Mouse (Mus musculus) fibroblast of lung, adult 2 months (primary cell): ENCODE measurements around the gene Snx12.

Experiments used
- DNase-seq: peaks from one replicate; pipeline ENCODE4 v3.0.0-alpha.2; 2011; ENCODE audit warnings: low read depth

Gene Snx12

GRCm38 (mm10) chrX:101221834-101222795 is at the start of gene Snx12:
TSS of gene Snx12 (minus strand) at chrX:101222563.
- DNase-seq, result peak; percentile 76

GRCm38 (mm10) chrX:101268755-101269124 is 46.4 kb upstream of the Snx12 start, which contains the start of gene Gm20489:
TSS of gene Gm20489 (minus strand) at chrX:101269023.
- DNase-seq, result no peak

GRCm38 (mm10) chrX:101268025-101268754 is 45.8 kb upstream of the Snx12 start, which contains the start of gene Il2rg:
TSS of gene Il2rg (minus strand) at chrX:101268255.
- no peak for DNase-seq

GRCm38 (mm10) chrX:101266631-101267030 is 44.3 kb upstream of the Snx12 start:
- no peak for DNase-seq

GRCm38 (mm10) chrX:101263892-101264291 is 41.5 kb upstream of the Snx12 start, which contains the start of gene Gm614:
TSS of gene Gm614 (minus strand) at chrX:101263992.
- no peak for DNase-seq

- DNase-seq, result no peak
Measured at GRCm38 (mm10) chrX:101260441-101261325, 38.3 kb upstream of the Snx12 start.

GRCm38 (mm10) chrX:101256603-101257002 is 34.2 kb upstream of the Snx12 start:
- no peak for DNase-seq

- DNase-seq, result no peak
Measured at GRCm38 (mm10) chrX:101254740-101255139, 32.4 kb upstream of the Snx12 start.

GRCm38 (mm10) chrX:101253952-101254729 is 31.8 kb upstream of the Snx12 start, which contains the start of gene Foxo4:
TSS of gene Foxo4 (plus strand) at chrX:101254528.
- peak; percentile 69 for DNase-seq

- DNase-seq, result no peak
Measured at GRCm38 (mm10) chrX:101245011-101245410, 22.6 kb upstream of the Snx12 start.

GRCm38 (mm10) chrX:101222796-101223162 is 416 bp upstream of the Snx12 start:
- no peak for DNase-seq

- no peak for DNase-seq
Measured at GRCm38 (mm10) chrX:101189285-101189684, 33.1 kb downstream of the Snx12 start.

GRCm38 (mm10) chrX:101187647-101188046 is 34.7 kb downstream of the Snx12 start:
- DNase-seq, result no peak

- DNase-seq, result no peak
Measured at GRCm38 (mm10) chrX:101173388-101173787, 49.0 kb downstream of the Snx12 start.

GRCm38 (mm10) chrX:101168425-101168824 is 53.9 kb downstream of the Snx12 start:
- DNase-seq, result no peak

GRCm38 (mm10) chrX:101163739-101164138 is 58.6 kb downstream of the Snx12 start:
- DNase-seq, result no peak

- no peak for DNase-seq
Measured at GRCm38 (mm10) chrX:101163278-101163677, 59.1 kb downstream of the Snx12 start.

GRCm38 (mm10) chrX:101162532-101162931 is 59.8 kb downstream of the Snx12 start:
- no peak for DNase-seq

GRCm38 (mm10) chrX:101157488-101157887 is 64.9 kb downstream of the Snx12 start:
- peak; percentile 25 for DNase-seq

GRCm38 (mm10) chrX:101156369-101156768 is 66.0 kb downstream of the Snx12 start:
- DNase-seq, result no peak

- DNase-seq, result no peak
Measured at GRCm38 (mm10) chrX:101147506-101147905, 74.9 kb downstream of the Snx12 start.
